Mouse (Mus musculus) erythroblast, embryonic 14.5 days (primary cell): ENCODE results near the gene Serpina3k.

ENCODE experiments used
- GATA1 ChIP-seq: IDR thresholded peaks from 2 replicates; pipeline ENCODE4 v1.6.1; 2012; ENCODE audit warnings: low read length, inconsistent platforms, mixed read lengths
- TAL1 ChIP-seq: IDR thresholded peaks from 3 replicates; pipeline ENCODE4 v1.6.1; 2012; ENCODE audit warnings: low read length, inconsistent platforms, mixed read lengths

GRCm38 (mm10) chr12:104347091-104347490, 8.8 kb downstream of the Serpina3k start:
- no peak for TF ChIP-seq GATA1
- no peak for TF ChIP-seq TAL1
